Mouse (Mus musculus) thymus, adult 18-20 months (tissue): ENCODE measurements around the gene Prrg2.
"Not testable (repeated sequence)": the region's sequence is repeated elsewhere in the genome, so short reads cannot be mapped to it uniquely, and the experiment has no call there.

Experiments
- DNase-seq, 2 experiments: peaks; one replicate each; pipeline ENCODE4 v3.0.0; 2022; ENCODE audit warnings: mixed read lengths in 2 of 2

The Prrg2 gene

DNA sequence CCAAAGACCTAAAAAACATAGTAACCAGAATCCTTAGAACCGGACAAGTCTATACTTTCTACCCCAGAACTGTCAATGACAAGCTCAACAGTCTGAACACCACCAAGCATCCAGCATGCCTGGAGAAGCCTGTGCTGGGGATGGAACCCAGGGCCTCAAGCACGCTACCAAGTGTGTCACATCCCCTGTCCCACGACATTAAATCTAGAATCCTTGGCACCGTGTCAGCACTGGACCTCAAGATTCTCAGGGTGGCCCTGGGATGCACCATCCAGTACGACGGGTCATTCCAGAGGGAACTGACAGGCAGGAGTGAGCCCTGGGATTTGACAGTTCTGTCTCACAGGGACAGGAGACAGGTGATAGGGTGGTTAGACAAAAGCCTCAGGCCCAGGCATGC is 32.5 kb downstream of the Prrg2 start:
- no peak for DNase-seq

GRCm38 (mm10) chr7:45028351-45028750 is 34.1 kb downstream of the Prrg2 start:
- no peak for DNase-seq

DNA sequence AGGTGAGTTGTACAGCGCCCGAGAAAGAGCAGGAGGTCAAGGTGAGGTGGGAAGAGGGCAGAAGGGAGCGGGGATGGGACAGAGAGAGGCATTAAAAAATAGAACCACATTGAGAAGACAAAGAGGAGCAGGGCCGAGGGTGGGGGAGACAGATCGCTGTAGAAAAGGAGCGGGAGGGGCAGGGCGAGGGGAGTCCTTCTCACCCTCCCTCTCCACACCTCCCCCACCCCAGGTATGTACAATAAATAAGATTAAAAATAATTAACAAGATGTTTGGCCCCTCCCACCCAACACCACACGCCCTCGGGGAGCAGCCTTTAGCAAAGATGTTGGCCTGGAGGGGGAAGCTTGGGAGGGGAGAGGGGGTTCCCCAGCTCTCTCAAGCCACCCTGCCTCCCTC is 34.7 kb downstream of the Prrg2 start:
- no peak for DNase-seq

DNA sequence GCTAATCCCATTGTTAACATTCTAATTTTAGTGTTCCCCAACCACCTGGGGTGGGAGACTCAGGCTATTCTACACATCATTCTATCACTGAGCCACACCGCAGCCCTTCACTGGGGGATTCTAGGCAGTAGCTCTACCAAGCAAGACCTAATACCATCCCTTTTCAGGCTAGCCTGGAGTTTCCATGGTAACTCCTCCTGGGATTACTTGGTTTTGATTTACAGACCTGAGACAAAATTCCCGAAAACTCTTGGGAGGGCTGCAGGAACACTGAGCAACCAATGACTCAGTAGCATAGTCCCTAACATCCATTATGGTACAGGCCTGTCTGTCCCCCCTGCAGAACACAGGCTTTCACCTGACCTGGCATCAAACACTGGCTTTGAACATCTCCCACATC is 36.2 kb downstream of the Prrg2 start:
- no peak for DNase-seq

DNA sequence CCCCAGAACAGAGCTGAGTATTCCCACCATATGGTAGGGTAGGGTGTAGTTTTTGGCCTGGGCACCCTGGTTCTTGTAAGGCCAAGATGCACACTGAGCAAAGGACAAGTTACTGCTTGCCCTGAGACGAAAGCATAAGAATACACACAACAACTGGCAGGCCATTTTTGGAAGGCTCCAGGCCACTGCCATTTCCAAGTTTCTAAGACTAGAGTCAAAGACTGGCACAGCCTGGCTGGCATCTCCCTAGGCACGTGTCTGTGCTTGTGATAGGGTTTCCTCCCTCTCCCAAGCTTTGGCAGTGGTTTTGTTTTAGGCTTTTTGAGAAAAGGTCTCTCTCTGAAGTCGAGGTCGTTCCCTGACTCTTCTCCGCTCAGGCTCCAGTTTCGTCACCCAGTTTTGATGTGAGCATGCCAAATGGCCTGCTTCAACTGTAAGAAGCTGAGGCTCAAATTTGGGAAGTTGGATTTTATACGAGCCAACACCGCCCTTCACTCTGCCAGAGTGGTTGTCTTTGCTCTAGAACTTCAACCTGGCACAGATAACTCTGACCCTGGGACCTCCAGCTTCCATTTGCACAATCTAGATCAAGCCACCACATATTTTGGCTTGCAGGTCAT is 36.8 kb downstream of the Prrg2 start:
- no peak for DNase-seq

- no peak for DNase-seq
Observed at GRCm38 (mm10) chr7:45024281-45025248, 37.9 kb downstream of the Prrg2 start.

GRCm38 (mm10) chr7:45023711-45024110 is 38.8 kb downstream of the Prrg2 start:
- DNase-seq = not testable (repeated sequence)

- no peak for DNase-seq
Observed at GRCm38 (mm10) chr7:45020225-45020624, 42.3 kb downstream of the Prrg2 start.

GRCm38 (mm10) chr7:45019031-45019571 is 43.4 kb downstream of the Prrg2 start:
- no peak for DNase-seq

DNA sequence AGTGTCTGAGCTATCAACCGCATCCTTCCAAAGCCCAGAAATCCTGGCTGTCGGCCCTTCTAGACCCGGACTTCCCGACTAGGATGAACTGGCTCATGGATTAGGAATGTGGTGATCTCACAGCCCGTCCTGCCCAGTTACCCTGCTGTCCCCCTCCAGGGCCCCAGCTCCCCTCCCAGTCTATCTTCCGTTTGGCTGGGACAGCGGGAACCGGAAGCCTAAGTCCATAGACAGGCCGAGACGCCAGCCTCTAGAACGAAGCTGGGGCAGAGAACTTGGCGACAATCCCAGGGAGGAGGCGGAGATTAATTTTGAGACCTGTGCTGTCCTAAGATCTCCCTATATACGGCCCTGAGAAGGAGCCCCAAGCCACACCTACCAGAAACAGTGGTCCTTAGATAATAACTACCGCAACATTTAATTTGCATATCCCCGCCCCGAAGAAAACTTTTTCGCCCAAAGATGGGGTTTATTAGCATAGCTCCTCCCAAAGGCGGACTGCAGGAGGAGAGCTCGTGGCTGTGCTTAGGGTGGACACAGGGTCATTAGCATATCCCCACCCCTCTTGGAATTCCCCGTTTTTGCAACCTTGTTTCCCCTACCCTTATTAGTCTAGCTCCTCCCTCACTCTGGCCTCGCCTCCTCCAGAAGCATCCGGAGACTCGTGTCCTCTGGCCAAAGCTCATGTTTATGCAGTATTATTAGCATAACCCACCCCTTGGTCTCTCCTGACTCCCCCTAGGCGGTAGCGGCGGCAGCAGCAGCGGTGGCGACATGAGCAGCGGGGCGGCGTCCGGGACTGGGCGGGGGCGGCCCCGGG is 45.0 kb downstream of the Prrg2 start, which contains the start of gene Rras:
Gene Rras, plus strand, starts transcription at position 720 of the 820 bp plus-strand sequence.
- DNase-seq = peak; percentile 76 to 90

- DNase-seq = no peak
Observed at GRCm38 (mm10) chr7:45016761-45017160, 45.7 kb downstream of the Prrg2 start.

- peak; percentile 100 for DNase-seq
Observed at GRCm38 (mm10) chr7:45015957-45016612, 46.4 kb downstream of the Prrg2 start, which contains the start of gene Scaf1. TSS of gene Scaf1 (minus strand) at chr7:45016363.

- no peak for DNase-seq
Observed at GRCm38 (mm10) chr7:45015344-45015956, 47.0 kb downstream of the Prrg2 start.

DNA sequence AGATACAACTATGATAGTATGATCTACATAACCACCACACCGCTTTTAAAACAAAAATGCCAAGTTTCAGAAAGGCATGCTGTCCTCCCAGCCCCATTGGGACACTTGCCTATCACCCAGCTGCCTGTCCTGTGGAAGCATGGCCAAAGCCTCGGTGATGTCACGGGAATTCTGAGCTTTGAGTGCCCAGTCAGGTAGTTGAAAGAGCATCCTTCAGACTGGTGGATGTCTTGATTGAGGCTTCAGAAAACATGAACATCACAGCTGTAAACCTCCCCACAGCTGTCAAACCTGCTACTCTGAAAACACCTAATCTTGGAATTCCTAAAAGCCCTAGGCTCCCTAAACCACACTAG is 48.4 kb downstream of the Prrg2 start:
- no peak for DNase-seq

DNA sequence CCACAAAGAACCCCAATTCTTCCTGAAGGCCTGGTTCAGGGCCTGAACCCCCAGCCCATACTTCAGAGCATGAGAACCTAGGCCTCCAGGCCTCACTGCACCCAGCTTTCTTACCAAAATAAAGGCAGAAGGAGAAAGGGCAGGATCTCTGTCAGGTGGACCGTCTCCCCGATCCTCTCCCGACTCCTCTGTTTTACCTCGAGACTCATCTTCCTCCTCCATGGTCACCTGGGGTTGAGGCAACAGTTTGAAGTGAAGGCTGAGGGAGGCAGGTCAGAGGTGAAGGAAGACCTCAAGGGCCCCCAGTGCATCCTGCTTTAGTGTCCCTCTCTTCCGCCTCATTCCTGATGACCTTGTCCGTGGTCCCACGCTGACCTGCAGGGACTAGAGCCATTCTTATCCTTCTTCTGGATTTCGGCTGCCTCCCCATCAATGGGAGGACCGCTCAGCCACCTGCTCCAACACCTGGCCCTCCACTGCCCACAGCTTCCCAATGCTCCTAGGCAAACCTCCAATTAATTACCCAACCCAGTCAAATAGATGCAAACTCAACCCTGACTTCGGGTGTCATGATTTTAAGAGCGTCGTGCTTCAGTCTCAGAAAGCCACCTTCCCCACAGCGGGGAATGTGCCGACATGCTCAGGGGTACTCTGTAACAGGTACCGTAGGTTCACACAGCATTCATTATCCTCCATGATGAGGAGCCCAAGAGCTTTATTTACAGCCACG is 48.9 kb downstream of the Prrg2 start:
- DNase-seq = no peak

- DNase-seq = no peak
Observed at GRCm38 (mm10) chr7:45012824-45013223, 49.7 kb downstream of the Prrg2 start.

DNA sequence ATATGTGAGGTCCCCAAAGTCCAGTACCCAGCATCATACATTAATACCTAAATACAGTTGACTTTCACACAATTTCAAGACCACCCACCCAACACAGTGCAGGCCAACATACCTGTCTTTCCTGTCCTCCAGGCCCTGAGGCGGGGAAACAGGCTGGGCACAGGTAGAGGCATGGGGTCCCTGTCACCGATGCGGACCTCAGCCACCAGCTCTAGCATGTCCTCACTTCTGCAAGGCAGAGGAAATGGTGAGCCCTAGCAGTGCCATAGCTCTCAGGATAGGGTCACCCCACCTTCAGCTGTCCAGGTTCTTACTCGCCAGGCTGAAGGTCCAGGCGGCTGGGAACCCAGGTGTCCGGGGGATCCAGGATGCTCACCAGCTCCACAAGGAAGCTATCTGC is 50.5 kb downstream of the Prrg2 start:
- DNase-seq = no peak

DNA sequence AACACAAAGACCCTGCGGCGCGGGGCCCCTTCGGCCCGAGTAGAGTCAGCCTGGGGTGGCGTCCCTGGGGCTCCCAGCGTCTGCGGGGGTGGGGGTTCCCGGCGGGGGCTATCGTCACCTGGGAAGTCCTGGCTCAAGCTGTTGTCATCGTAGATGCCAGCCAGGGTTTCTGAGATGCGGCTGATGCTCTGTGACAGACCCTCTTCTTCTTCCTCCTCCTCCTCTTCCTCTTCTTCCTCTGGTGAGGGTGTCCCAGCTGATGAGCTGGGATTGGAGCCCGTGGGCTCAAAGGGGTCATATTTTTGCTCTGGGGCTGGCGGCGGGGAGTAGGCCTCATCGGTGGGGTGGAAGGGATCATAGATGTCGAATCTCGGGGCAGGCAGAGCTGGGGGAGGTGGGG is 54.1 kb downstream of the Prrg2 start:
- DNase-seq = no peak

DNA sequence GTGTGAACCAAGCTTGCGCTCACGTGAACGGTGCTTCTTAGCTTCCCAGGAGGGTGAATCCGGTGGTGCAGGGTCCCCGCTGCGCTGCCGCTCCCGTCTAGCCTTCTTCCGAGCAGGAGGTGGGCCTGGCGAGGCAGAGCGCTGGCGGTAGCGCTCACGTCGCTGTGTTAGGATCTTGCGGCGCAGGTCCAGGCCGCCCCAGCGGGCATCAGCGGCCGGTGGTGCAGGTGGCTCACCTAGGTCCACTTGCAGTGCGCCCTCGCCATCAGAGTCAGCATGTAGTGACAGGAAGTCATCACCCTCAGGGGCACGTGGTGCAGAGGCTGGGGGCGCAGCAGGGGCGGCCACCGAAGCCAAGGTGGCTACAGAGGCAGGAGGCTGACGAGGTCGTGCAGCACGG is 54.6 kb downstream of the Prrg2 start:
- DNase-seq = no peak

DNA sequence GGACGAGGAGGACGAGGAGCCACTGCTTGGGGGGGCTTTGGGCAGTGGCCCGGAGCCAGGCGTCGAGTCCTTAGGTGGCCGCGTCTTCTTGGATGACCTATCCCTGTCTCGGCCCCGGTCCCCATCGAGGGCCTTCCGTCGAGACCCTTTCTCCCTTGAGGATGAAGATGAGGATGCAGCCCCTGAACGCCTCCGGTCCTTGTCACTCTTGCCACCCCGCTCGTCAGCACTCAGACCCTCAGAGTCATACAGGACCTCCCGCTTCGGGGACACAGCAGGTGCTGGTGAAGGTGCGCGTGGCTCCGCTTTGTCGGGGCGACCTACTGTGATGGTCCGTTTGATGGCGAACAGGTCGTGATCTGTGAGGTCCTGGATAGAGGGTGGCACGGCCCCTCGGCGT is 55.3 kb downstream of the Prrg2 start:
- DNase-seq = no peak

DNA sequence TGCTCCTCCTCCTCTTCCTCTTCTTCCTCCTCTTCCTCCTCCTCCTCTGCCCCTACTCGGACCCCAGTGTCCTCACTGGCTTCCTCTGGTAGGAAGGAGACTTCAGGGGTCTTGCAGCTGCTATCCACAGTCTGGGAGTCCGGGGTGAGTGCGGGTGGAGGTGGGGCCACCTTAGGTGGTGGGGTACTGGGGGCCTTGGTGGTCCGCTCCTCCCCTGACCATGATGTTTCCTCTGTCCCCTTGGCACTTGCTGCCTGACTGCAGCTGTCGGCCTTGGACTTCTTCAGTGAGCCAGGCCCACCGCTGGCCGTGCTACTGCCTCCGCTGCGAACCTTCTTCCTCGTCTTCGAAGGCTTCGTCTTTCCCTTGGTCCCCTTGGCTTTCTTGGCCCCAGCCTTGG is 56.0 kb downstream of the Prrg2 start:
- no peak for DNase-seq
